Mouse (Mus musculus): ENCODE results near the gene Slc25a14. TPM values are rescaled to one million over a fixed set of nuclear protein-coding genes. Genes with fewer than 3 reads are reported as not detected.

Gene Slc25a14
- polyA plus RNA-seq, 1 experiment = 5.5 TPM

DNA sequence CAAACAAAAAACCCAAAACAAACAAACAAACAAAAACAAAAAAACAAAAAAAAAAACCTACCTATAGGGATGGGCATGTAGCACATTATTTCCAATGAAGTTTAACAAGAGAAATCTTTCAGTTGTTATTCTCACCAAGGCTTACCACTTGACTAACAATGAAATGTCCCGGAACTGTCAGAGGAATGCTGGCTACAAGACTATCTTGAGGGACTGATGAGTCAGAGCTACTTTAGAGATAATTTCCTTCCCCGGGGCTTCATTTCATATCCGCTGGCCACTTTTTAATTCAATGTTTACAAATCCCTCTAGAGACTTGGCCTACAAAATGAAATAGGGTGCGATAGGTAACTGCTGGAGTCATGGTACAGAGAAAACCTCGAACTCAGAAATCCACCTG, 26.3 kb upstream of the Slc25a14 start:
- Histone ChIP-seq H3ac (ENCODE audit: control insufficient read depth, insufficient read length) (no peak overlapping the region), H3K79me2 (ENCODE audit: control insufficient read depth, insufficient read depth) (peaks cover 8% of the 10 kb centered on the region), H3K4me2 (ENCODE audit: low read depth) (no peak overlapping the region), H3K4me3 (no peak overlapping the region), H3K27me3 (ENCODE audit: control insufficient read depth, insufficient read depth, insufficient read length) (no peaks in the 10 kb centered on the region), H3K36me3 (ENCODE audit: control insufficient read depth, insufficient read depth) (peaks cover under 1% of the 10 kb centered on the region)
- TF ChIP-seq POLR2AphosphoS2 (IDR thresholded peaks at IDR 0.05; ENCODE audit: insufficient read length, low read depth) (no peak), SRF (IDR thresholded peaks at IDR 0.05; ENCODE audit: control insufficient read depth, insufficient read length, low read depth) (no peak), E2F4 (IDR thresholded peaks at IDR 0.05; ENCODE audit: insufficient read depth) (no peak), TCF3 (IDR thresholded peaks at IDR 0.05; ENCODE audit: insufficient read length, low read depth) (no peak), REST (IDR thresholded peaks at IDR 0.05; ENCODE audit: insufficient read depth, insufficient read length) (no peak), MYOD1 (IDR thresholded peaks at IDR 0.05; ENCODE audit: control insufficient read depth in 1 of 3, insufficient read length in 2 of 3, low read depth in 2 of 3) (no peak), MYOG (IDR thresholded peaks at IDR 0.05; ENCODE audit: control insufficient read depth in 1 of 3, insufficient read depth in 1 of 3, insufficient read length in 2 of 3, low read depth in 2 of 3) (no peak), TCF12 (IDR thresholded peaks at IDR 0.05; ENCODE audit: insufficient read depth, poor library complexity, severe bottlenecking) (no peak), MAX (IDR thresholded peaks at IDR 0.05; ENCODE audit: low read depth) (no peak), POLR2A (IDR thresholded peaks at IDR 0.05; ENCODE audit: insufficient read length, low read depth) (no peak), CEBPB (IDR thresholded peaks at IDR 0.05; ENCODE audit: insufficient read depth, poor library complexity, severe bottlenecking) (no peak), USF1 (IDR thresholded peaks at IDR 0.05; ENCODE audit: low read depth) (no peak)

DNA sequence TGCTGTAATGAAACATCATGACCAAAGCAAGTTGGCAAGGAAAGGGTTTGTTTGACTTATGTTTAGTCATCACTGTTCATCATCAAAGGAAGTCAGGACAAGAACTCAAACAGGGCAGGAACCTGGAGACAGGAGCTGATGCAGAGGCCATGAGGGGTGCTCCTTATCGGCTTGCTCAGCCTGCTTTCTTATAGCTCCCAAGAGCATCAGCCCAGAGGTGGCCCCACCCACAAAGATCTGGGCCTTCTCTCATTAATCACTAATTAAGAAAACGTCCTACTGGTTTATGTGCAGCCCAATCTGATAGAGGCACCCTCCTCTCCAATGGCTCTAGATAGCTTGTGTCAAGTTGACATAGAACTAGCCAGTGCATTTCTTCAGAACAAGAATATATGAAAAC, 18.3 kb upstream of the Slc25a14 start:
- H3K27me3 ChIP-seq (ENCODE audit: control insufficient read depth, insufficient read depth, insufficient read length) = no peaks in the 10 kb centered on the region
- no peaks in the 10 kb centered on the region for H3K36me3 ChIP-seq (ENCODE audit: control insufficient read depth, insufficient read depth)
- no peak for TF ChIP-seq REST (IDR thresholded peaks at IDR 0.05; ENCODE audit: insufficient read depth, insufficient read length)
- H3K4me2 ChIP-seq (ENCODE audit: low read depth) = no peak overlapping the region
- H3K79me2 ChIP-seq (ENCODE audit: control insufficient read depth, insufficient read depth) = no peaks in the 10 kb centered on the region
- no peak overlapping the region for H3ac ChIP-seq (ENCODE audit: control insufficient read depth, insufficient read length)
- H3K4me3 ChIP-seq = no peak overlapping the region

- Histone ChIP-seq H3ac (ENCODE audit: control insufficient read depth, insufficient read length) (no peak overlapping the region), H3K4me2 (ENCODE audit: low read depth) (peak overlapping the region; percentile 77), H3K27me3 (ENCODE audit: control insufficient read depth, insufficient read depth, insufficient read length) (no peaks in the 10 kb centered on the region), H3K79me2 (ENCODE audit: control insufficient read depth, insufficient read depth) (no peaks in the 10 kb centered on the region), H3K4me3 (peak overlapping the region; percentile 41), H3K36me3 (ENCODE audit: control insufficient read depth, insufficient read depth) (no peaks in the 10 kb centered on the region)
- TF ChIP-seq E2F4 (IDR thresholded peaks at IDR 0.05; ENCODE audit: insufficient read depth) (no peak), TCF3 (IDR thresholded peaks at IDR 0.05; ENCODE audit: insufficient read length, low read depth) (no peak), SRF (IDR thresholded peaks at IDR 0.05; ENCODE audit: control insufficient read depth, insufficient read length, low read depth) (no peak), MYOD1 (IDR thresholded peaks at IDR 0.05; ENCODE audit: control insufficient read depth in 1 of 3, insufficient read length in 2 of 3, low read depth in 2 of 3) (no peak), MYOG (IDR thresholded peaks at IDR 0.05; ENCODE audit: control insufficient read depth in 1 of 3, insufficient read depth in 1 of 3, insufficient read length in 2 of 3, low read depth in 2 of 3) (no peak), TCF12 (IDR thresholded peaks at IDR 0.05; ENCODE audit: insufficient read depth, poor library complexity, severe bottlenecking) (no peak), POLR2A (IDR thresholded peaks at IDR 0.05; ENCODE audit: insufficient read length, low read depth) (no peak), POLR2AphosphoS2 (IDR thresholded peaks at IDR 0.05; ENCODE audit: insufficient read length, low read depth) (no peak), MAX (IDR thresholded peaks at IDR 0.05; ENCODE audit: low read depth) (no peak), USF1 (IDR thresholded peaks at IDR 0.05; ENCODE audit: low read depth) (no peak), CEBPB (IDR thresholded peaks at IDR 0.05; ENCODE audit: insufficient read depth, poor library complexity, severe bottlenecking) (no peak), REST (IDR thresholded peaks at IDR 0.05; ENCODE audit: insufficient read depth, insufficient read length) (no peak)
Observed at GRCm38 (mm10) chrX:48623049-48623378, 199 bp upstream of the Slc25a14 start.

- H3K4me3 ChIP-seq = peak overlapping the region; percentile 41
- no peaks in the 10 kb centered on the region for H3K36me3 ChIP-seq (ENCODE audit: control insufficient read depth, insufficient read depth)
- H3K79me2 ChIP-seq (ENCODE audit: control insufficient read depth, insufficient read depth) = no peaks in the 10 kb centered on the region
- no peaks in the 10 kb centered on the region for H3K27me3 ChIP-seq (ENCODE audit: control insufficient read depth, insufficient read depth, insufficient read length)
- H3K4me2 ChIP-seq (ENCODE audit: low read depth) = peak overlapping the region; percentile 71
- no peak for TF ChIP-seq MYOD1 (IDR thresholded peaks at IDR 0.05; ENCODE audit: control insufficient read depth in 1 of 3, insufficient read length in 2 of 3, low read depth in 2 of 3)
- no peak for TF ChIP-seq SRF (IDR thresholded peaks at IDR 0.05; ENCODE audit: control insufficient read depth, insufficient read length, low read depth)
- TF ChIP-seq E2F4 (IDR thresholded peaks at IDR 0.05; ENCODE audit: insufficient read depth) = no peak
- TF ChIP-seq POLR2AphosphoS2 (IDR thresholded peaks at IDR 0.05; ENCODE audit: insufficient read length, low read depth) = no peak
- TF ChIP-seq USF1 (IDR thresholded peaks at IDR 0.05; ENCODE audit: low read depth) = no peak
- no peak for TF ChIP-seq TCF3 (IDR thresholded peaks at IDR 0.05; ENCODE audit: insufficient read length, low read depth)
- no peak for TF ChIP-seq POLR2A (IDR thresholded peaks at IDR 0.05; ENCODE audit: insufficient read length, low read depth)
- no peak for TF ChIP-seq MAX (IDR thresholded peaks at IDR 0.05; ENCODE audit: low read depth)
- no peak for TF ChIP-seq CEBPB (IDR thresholded peaks at IDR 0.05; ENCODE audit: insufficient read depth, poor library complexity, severe bottlenecking)
- TF ChIP-seq TCF12 (IDR thresholded peaks at IDR 0.05; ENCODE audit: insufficient read depth, poor library complexity, severe bottlenecking) = no peak
- TF ChIP-seq MYOG (IDR thresholded peaks at IDR 0.05; ENCODE audit: control insufficient read depth in 1 of 3, insufficient read depth in 1 of 3, insufficient read length in 2 of 3, low read depth in 2 of 3) = no peak
- no peak for TF ChIP-seq REST (IDR thresholded peaks at IDR 0.05; ENCODE audit: insufficient read depth, insufficient read length)
- no peak overlapping the region for H3ac ChIP-seq (ENCODE audit: control insufficient read depth, insufficient read length)
Observed at GRCm38 (mm10) chrX:48624054-48624420, 824 bp downstream of the Slc25a14 start.

- no peaks in the 10 kb centered on the region for H3K27me3 ChIP-seq (ENCODE audit: control insufficient read depth, insufficient read depth, insufficient read length)
- H3K4me3 ChIP-seq = no peak overlapping the region
- H3K36me3 ChIP-seq (ENCODE audit: control insufficient read depth, insufficient read depth) = no peaks in the 10 kb centered on the region
- H3K79me2 ChIP-seq (ENCODE audit: control insufficient read depth, insufficient read depth) = no peaks in the 10 kb centered on the region
- H3ac ChIP-seq (ENCODE audit: control insufficient read depth, insufficient read length) = no peak overlapping the region
- no peak for TF ChIP-seq CEBPB (IDR thresholded peaks at IDR 0.05; ENCODE audit: insufficient read depth, poor library complexity, severe bottlenecking)
- TF ChIP-seq TCF3 (IDR thresholded peaks at IDR 0.05; ENCODE audit: insufficient read length, low read depth) = no peak
- TF ChIP-seq TCF12 (IDR thresholded peaks at IDR 0.05; ENCODE audit: insufficient read depth, poor library complexity, severe bottlenecking) = no peak
- no peak for TF ChIP-seq MYOG (IDR thresholded peaks at IDR 0.05; ENCODE audit: control insufficient read depth in 1 of 3, insufficient read depth in 1 of 3, insufficient read length in 2 of 3, low read depth in 2 of 3)
- no peak for TF ChIP-seq SRF (IDR thresholded peaks at IDR 0.05; ENCODE audit: control insufficient read depth, insufficient read length, low read depth)
- TF ChIP-seq E2F4 (IDR thresholded peaks at IDR 0.05; ENCODE audit: insufficient read depth) = no peak
- no peak for TF ChIP-seq REST (IDR thresholded peaks at IDR 0.05; ENCODE audit: insufficient read depth, insufficient read length)
- no peak for TF ChIP-seq MAX (IDR thresholded peaks at IDR 0.05; ENCODE audit: low read depth)
- no peak overlapping the region for H3K4me2 ChIP-seq (ENCODE audit: low read depth)
Observed at GRCm38 (mm10) chrX:48637032-48637431, 13.8 kb downstream of the Slc25a14 start.

Data from myocyte (in vitro differentiated cells).